Mouse (Mus musculus): Measurements from ENCODE around the gene Hapln1.

Hapln1 gene

GRCm38 (mm10) chr13:89603336-89603735 lies 63.7 kb downstream of the Hapln1 start:
- no peak for DNase-seq

- no peak for DNase-seq
Observed at GRCm38 (mm10) chr13:89607399-89607798, 67.8 kb downstream of the Hapln1 start.

GRCm38 (mm10) chr13:89619064-89619463 lies 79.5 kb downstream of the Hapln1 start:
- DNase-seq: no peak

- DNase-seq: peak in 1 of 2 experiments; percentile 43
Observed at GRCm38 (mm10) chr13:89634137-89634683, 94.6 kb downstream of the Hapln1 start.

- DNase-seq: no peak
Observed at GRCm38 (mm10) chr13:89637012-89637411, 97.4 kb downstream of the Hapln1 start.

- no peak for DNase-seq
Observed at GRCm38 (mm10) chr13:89645589-89645988, 106.0 kb downstream of the Hapln1 start.

GRCm38 (mm10) chr13:89652773-89653172 lies 113.2 kb downstream of the Hapln1 start:
- no peak for DNase-seq

- no peak for DNase-seq
Observed at GRCm38 (mm10) chr13:89653279-89653678, 113.7 kb downstream of the Hapln1 start.

GRCm38 (mm10) chr13:89657046-89657445 lies 117.5 kb downstream of the Hapln1 start:
- DNase-seq: no peak

Measured in kidney, postnatal 25 days (tissue).